Mouse (Mus musculus) spleen, postnatal 36 days (tissue): Measurements from ENCODE around the gene Btbd11.

ENCODE experiments used
- DNase-seq, 2 experiments: peaks; one replicate each; pipeline ENCODE4 v3.0.0; 2022; ENCODE audit warnings: low spot score in 2 of 2, mixed read lengths in 1 of 2

Gene Btbd11

DNA sequence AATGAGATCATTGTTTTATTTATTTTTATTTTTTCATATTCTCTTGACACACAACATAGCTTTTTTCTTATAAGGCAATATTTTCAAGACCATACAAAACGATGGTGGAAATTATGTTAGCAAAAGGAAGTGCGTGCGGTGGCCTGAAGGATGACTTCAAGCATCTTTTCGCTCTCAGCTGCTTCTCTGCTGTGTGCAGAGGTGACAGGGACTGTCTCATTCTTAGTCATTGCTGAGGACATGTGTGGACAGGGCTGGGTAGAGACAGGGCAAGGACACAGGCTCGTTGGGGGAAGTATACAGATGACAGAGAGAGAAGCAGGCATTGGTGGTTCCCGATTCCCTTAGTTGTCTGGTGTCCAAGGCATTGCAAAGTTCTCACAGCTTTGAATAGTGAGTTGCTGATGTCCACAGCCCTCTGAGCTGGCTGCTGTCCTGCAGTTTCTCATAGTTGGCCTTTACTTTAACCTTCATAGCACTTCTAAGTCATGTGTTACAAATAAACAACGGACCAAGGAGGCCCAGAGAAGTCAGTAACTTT lies 135.7 kb downstream of the Btbd11 start:
- no peak for DNase-seq

DNA sequence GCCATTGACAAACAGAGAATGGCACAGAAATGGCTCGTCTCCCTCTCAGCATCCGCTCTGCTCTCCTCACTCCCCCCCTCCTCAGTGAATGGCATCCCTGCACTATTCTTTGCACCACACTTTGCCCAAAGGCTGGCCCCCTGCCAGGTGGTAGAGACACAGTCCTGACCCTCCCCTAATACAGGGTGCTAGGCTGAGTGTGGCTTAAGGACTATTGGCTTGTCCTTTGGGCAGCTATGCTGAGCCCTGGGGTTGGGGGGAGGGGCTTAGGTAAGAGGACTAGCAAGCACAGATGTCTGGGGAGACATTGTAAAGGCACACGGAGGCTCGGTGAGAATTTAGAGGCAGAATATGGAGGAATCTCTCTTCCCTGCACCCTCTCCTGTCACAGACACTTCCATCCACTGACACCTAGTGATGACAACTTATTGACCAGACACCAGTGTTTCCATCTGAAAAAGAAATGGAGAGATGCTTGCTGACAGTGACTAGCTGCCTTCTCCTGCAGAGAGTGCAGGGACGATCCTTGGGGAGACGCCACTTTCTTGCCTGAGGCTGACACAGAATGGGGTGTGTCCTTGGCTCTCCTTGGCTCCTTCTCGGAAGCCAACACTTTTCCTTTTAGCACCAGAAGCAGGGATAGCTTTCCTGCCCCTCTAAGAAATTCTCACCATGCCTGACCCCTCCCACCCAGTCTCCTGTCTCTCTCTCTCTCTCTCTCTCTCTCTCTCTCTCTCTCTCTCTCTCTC lies 138.8 kb downstream of the Btbd11 start:
- no peak for DNase-seq

DNA sequence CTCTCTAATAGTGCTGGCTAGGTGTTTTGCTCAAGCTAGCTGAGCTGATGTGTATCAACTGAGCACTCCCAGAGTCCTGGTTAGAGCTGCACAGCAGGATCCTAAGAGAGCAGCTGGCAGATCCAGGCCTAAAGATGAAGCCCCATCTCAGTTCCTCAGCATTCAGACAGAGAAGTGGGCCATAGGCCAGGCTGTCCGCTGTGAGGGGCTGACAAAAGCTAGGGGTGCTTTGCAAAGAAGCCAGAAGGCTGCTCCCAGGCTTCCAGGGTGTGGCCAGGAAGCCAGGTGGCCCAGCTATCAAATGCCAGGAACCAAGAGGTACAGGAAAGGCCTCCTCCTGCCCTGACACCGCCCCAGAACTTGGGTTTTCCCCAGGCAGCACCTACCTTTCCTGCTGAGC lies 140.0 kb downstream of the Btbd11 start:
- no peak for DNase-seq

DNA sequence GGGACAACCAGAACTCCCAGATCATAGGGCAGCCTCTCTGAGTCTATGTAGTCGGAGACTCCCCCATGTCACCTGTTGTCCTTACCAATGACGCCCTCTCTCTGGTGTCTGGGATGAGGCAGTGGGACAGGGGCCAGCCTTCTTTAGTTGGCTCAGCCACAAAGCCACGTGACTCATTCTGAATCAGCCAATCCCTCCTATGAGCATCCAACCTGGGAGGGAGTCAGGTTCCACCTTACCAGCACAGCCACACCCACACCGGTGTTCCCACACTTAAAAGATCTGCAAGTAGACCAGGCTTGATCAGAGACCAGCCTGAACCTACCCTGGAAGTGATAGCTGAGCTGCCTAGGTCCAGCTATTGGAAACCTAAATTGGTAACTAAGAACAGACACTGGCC lies 141.1 kb downstream of the Btbd11 start:
- DNase-seq = no peak

DNA sequence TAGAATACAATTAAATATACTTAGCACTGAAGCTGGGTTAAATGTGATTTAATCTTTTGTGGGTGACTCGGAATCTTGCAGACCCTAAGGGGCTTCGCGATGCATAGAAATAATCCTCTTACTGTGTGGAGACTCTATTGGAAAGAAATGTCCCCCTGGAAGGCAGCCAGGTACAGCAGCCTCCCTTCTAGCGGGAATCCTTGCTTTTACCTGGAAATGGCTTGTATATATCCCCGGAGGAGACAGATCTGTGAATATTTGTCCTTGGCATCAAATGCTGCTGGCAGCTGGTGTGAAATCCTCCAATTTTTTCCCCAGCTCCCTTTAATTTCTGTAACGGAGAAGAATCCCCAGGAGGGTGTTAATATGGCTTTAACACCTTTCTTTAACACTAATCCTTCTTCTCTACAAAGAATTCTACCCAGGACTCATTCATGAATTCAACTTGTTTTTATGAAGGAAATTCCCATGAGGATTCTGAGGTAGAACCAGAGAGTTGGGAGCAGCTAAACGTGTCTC lies 146.6 kb downstream of the Btbd11 start:
- no peak for DNase-seq

DNA sequence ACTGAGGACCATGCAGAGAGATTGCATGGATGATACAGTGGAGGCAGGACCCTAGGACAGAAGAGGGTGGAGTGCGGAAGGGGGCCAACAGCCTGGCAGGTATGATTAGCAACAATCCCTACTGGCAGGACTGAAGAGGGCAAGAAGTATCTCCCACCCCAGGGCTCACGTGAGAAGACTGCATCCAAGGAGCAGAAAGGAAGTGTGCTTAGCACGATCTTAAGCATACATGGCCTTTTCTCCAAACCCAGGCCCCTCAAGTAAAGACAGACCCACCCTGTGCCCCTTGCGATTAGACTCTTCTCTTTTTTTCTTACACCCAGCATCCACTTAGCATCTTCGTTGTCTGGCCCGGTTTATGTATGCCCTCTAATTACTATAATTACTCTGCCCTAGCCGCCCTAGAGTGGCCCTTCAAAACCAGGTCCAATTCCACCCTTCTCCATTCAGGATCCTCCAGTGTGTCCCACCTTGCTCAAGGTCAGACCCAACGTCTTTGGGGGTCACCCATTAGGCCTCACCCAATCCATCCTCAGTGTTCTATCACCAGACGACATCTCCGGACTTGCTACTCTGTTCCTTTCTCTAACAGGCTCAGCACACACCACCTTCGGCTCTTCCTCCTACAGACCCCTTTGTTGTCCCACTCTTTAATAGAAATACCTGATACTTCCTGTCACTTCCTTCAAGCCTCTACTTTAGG lies 151.6 kb downstream of the Btbd11 start:
- no peak for DNase-seq

DNA sequence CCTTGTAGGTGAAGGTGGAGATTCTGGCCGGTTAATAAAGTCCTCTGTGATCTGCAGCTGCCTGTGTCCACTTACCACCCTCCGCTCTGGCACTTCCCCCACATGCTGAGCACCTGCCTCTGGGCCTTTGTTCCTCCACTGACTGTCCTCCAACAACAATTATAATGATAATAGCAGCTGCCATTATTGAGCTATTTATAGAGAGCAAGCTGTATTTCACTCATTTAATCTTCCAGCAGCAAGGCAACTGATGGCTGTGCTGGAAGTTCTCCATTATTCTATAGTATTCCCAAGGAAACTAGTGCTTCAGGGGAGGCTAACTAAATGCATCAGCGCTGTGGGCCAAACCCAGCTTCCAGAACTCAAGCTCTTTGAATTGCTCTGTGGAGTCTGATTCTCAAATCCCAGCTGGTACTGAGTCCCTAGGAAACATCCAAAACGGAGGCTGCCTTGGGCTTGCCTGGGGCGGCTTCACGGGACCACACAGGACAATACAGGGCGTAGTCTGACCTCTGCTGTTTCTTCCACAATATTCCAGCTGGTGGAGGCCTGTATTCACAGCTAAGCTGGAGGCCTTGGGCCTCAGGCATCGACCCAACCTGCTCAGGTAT lies 153.0 kb downstream of the Btbd11 start:
- no peak for DNase-seq

DNA sequence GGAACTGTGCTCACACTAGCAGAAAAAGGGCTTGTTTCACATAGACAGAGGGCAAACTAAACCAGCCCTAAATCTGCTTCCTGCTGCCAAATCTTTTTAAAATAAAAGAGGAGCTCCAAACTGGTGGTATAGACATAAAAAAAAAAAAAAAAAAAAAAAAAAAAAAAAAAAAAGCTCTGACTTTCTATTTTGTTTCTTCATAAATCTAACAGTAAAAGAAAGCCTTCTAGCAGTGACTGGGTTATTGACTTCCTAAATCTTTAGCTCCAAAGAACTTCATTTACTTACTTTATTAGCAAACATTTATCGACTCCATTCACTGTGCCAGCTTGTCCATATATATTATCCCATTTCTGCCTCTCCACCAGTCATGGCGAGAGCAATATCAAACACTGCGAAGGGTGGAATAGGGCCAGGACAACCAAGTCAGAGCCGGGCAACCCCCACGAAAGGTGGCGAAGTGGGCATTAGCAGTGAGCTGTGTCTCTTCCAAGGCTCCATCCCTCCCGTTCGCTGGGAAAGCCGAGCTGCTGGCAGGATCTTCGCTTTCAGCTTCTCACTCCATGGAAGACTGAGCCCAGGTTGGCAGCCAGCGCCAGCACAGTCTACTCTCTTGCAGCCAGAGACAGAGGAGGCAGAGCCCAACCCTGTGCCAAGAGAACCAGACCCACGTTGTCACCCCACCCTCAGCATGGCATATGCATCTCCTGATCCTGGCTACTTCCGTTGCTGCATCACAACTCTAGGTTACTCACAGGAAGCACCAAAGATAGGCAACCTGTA lies 153.9 kb downstream of the Btbd11 start:
- DNase-seq = no peak

DNA sequence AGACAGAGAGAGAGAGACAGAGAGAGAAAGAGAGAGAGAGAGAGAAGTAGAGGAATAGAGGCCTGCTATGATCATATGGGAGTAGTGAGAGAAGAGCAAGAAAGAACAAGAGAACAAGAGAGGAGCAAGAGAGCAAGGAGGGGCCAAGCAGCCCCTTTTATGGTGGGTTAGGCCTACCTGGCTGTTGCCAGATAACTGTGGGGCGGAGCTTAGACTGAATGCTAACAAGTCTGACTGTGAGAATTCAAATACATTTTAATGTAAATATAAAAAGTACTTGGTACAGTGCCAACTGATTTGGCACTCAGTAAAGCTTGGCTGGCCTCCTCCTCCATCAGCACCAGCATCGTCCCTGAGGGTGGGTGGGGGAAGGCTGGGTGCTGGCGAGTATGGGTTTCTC lies 154.9 kb downstream of the Btbd11 start:
- DNase-seq = no peak

DNA sequence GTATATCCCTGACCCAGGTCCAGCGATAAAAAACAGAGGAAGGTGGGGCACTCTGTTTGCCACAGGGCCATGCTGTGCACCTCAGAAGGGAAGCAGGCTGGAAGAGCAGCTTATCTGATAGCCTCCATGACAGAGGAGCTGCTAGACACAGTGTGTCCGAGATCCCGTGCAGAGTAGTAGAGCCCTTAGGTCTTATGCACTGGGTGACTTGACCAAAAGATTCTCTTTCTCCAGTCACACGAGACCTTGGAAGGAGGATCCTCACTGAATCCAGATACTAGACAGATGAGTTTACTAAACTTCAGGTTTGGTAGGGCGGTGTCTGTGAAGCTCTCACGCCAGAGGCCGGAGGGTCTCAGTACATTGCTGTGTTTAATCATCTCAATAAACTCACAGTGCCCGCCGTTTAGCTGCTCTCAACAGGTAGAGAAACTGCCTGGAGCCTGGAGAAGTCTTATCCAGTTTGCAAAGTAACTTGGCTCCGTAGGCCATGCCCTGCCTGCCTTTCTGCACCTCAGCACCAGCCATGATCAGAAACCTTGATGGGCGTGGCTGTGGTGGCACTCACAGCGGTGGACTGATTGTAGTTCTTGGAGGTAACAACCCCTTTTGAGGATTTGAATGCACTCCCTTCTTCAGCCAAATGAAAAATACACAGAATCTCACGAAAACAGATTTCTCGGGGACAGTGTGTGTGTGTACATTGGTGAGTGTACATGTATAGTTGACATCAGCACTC lies 155.4 kb downstream of the Btbd11 start:
- no peak for DNase-seq

DNA sequence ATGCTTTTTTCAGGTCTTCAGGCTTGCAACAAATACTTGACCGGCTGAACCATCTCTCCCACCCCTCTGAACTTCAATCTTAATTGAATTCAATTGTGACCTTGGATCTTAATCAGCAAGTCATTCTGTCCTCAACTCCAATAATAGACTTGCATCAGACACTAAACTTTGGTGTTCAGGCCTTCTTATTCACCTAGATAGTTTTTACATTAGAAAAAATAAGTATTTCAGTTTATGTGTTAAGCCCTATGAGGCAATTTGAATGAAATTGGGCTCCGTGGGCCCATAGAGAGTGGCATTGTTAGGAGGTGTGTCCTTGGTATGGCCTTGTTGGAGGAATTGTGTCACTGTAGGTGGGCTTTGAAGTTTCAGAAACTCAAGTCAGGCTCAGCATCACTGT lies 156.7 kb downstream of the Btbd11 start:
- DNase-seq = no peak

DNA sequence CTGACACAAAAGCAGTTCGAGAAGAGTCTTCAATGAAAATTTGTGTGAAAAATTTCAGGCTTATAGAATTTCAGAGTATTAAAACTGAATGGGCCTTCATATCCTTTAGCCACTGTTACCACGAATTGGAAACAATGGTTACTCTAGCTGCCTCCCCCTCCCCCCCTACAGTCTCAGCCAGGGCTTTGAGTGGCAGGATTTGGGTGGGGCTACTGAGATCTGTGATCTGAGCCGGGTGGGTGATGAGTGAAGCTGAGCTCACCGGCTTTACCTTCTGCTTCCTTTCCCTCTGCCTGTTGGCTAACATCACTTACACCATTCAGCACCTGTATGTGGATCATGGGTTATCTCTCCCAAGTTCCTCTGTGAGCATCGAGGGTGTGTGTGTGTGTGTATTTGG lies 158.4 kb downstream of the Btbd11 start:
- no peak for DNase-seq

DNA sequence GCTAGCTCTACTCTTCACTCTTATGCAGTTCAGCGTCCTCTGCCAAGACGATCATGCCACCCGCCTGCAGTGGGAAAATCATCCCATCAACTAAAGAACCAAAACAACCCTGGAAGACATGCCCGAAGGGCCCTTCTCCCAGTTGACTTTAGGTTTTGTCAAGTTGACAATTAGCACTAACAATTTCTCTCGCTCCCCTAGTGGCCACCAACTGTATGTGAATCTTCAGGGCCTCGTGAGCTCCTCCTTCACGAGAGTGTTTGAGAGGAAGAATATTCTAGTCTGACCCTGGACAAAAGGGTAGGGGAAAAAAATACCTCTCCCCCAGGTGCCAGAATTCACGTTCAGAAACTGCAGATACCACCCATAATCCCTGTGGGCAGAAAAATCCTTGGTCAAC lies 168.6 kb downstream of the Btbd11 start:
- no peak for DNase-seq

DNA sequence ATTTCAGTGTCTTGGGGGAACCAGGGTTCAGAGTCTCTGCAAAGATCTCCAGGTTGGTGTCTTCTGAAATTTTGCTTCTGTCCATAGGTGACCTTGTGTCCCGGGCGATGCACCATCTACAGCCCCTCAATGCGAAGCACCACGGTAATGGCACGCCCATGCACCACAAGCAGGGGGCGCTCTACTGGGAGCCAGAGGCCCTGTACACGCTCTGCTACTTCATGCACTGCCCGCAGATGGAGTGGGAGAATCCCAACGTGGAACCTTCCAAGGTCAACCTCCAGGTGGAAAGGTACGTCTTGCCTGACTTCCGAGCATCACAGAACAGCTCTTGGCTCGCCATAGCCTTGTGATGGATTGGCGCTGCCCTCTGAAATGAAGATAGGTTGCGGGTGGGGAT lies 174.8 kb downstream of the Btbd11 start:
- DNase-seq = no peak

DNA sequence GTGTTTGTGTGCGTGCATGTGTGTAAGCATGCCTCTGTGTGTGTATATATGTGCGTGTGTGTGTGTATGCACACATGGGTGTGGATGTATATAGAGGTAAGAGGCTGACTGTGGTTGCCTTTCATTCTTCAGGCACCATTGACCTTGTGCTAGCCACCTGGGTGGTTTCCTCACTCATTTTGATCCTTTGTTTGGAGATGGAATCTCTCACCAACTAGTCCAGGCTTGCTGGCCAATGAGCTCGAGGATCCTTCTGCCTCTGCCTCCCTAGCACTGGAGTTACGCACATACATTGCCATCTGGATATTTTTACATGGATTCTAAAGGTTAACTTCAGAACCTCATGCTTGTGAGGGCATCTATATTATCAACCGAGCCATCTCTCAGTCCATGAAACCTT lies 184.8 kb downstream of the Btbd11 start:
- no peak for DNase-seq

DNA sequence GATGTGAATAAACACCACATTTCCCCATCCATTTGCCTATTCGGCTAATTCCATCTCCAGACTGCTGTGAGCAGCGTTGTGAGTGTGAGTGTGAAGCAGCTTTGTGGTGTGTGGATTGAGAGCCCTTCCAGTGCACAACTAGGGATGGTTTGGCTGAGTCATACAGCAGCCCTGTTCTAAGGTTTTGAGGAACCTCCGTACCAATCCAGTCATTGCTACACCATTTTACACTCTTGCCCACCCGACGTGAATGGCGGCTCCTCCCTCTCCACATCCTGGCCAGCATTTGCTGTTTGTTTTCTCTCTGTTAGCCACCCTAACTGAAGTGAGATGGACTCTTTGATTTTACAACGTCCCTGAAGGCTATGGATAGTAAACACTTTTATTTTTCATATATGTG lies 186.0 kb downstream of the Btbd11 start:
- no peak for DNase-seq

DNA sequence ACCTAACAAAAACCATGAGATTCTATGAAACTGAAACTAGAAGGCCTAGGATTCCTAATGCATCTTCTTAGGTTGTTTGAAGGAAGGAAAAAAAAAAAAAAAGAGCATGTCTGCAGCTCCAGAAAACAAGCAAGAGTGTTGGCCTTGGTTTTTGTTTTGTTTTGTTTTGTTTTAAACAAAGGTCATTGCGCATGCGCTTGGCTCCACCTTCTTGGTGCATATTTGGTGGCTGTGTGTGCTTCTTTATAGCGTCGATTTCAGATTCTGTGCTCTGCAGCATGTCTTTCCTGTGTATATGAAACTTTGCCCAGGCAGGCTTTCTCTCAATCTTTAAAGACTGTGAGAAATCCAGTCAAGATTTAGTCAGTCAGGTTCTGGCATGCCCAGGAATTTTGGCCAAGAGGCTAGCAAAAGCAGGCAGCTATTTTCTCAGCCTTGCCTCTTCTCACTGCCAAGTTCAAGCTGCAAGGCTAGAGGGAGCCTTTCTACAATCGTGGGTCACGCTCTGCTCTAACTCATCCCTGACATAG lies 191.3 kb downstream of the Btbd11 start:
- no peak for DNase-seq

DNA sequence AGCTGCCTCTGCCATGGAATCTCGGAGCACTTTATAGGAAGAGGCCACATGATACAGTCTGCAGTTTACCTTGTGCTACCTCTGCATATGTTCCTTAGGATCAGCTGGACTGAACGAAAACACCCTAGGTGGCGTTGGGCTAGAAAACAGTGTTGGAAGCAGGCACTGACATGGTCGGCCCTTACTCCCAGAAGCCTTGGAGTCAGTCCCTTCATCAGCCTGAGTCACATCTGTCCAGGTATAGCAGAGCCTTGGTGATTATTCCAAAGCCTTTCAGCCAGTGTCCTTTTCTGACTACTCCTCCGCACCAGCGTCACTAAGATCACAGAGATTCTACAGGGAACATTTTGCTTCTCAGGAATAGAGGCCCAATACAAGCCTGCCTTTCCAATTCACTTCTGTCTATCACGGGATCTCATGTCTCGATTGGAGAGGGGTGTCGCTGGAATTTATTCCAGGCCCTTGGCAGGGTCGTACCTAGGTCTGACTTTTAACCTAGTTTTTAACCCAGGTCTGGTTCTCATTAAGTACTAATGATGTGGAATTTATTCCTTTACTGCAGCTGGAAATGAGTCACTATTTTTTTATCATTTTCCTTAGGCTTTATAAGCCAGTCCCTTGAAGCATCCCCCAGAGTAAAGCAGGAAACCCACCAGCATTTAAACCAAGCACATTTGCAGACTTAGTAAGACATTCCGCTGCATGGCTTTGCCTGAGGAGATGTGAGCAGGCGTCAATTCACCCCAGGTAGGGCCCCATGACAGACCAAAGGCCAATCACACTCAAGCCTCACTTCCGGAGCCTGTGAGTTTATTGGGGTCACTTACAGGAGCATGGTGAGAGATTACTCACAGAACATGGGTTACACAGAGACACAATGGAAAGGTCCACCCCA lies 192.2 kb downstream of the Btbd11 start:
- DNase-seq = no peak

DNA sequence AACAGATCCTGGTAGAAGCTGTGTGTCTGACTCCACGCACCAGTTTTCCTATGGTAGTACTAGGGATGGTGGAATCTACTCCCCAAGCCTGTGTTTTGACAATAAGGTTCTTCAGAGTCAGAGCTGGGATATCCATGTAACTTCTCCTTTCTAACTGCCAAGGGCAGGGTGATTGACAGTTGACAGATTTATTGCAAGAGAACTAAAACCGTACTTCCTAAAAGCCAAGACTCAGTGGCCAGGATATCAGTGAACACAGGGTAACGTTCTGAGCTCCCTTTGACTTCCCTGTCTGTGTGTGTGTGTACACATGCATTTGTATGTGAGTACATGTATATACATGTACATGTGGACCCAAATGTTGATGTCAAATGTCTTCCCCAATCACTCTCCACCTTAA lies 201.1 kb downstream of the Btbd11 start:
- no peak for DNase-seq

DNA sequence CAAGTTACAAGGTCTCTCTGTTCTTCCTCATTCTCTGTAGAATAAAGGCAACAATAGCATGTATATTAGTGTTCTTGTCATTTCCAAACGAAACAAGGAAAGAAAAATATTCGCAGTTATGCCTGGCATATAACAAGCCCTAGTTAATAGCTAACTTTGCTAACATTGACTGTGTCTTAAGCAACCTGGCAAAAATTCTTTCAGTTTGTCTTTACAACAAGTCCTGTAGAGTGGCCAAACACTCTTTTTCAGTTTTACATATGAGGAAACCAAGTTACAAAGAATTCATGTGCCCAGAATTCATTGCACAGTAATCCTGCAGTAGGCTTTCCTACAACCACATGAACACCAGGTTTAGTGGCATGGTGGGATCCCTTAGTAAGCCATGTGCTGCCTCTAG lies 203.4 kb downstream of the Btbd11 start:
- no peak for DNase-seq
